ENCODE assay signal across 23 mouse cellular contexts in the genomic region with DNA sequence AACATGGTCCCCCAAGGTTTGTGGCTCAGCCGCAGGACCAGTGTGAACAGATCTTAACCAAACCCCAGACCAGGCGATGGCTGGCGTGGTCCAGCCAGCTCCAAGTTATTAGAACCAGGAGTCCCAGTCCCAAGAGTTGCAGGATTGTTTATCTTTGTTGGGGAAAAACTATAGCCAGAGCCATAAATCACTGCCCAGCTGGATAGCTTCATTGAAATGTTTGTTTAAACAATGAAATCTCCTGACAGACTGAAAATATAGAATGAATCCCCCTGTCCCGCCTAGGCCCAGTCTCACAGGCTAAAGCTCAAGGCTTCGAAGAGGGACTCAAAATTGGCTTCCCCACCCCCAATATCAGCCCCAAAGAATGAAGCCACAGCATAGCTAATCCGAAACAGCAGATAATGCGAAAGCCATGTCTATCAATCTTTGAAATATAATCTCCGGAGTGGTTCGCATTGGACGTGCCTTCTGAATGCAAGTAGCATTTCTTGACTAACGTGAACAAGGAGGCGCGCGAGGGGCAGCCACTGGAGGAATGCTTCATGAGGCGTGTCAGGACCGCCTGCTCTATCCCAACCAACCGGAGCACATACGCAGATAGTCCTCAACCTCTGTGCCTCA. TPM values are rescaled to one million over a fixed set of nuclear protein-coding genes. Genes with fewer than 3 reads are reported as not detected.
DNase-seq lines count a peak whose midpoint lies in the region; ATAC-seq and TF ChIP-seq lines count a peak whose summit lies in the region.
"Had no signal": no experiment of that assay in that cellular context is flagged by ENCODE, and none has a peak within 500 bp of the region (broad histone marks: within the 10 kb centered on the region; RNA-seq: fewer than 3 reads in every experiment).

No protein-coding gene starts in this region.

- 44% methylated on average over 18 of the region's 18 CpGs for WGBS in lung, embryonic 14.5 days
- 65% methylated on average over 18 of the region's 18 CpGs for WGBS in embryonic facial prominence, embryonic 11.5 days
- WGBS in stomach, embryonic 15.5 days: 51% methylated on average over 18 of the region's 18 CpGs

- H3K27ac ChIP-seq in lung, embryonic 14.5 days (ENCODE audit: low read depth): no peak overlapping the region
- H3K27ac ChIP-seq in embryonic facial prominence, embryonic 11.5 days (replicated peaks; ENCODE audit: low read depth, low read length): no peak overlapping the region
- peak overlapping the region; percentile 26; the same call in 1 of the 2 replicates for H3K27ac ChIP-seq in stomach, embryonic 15.5 days
- H3K27ac ChIP-seq: embryonic facial prominence, embryonic 13.5 days; hindbrain, embryonic 12.5 days; liver, embryonic 15.5 days; midbrain, embryonic 10.5 days had no signal

- DNase-seq in heart, adult 11 months: peak; percentile 85
- DNase-seq in heart, postnatal 36 days: no peak
- DNase-seq in lung, embryonic 14.5 days: peak; percentile 87
- DNase-seq in lung, postnatal 10 days: no peak
- DNase-seq in embryonic facial prominence, embryonic 11.5 days (ENCODE audit: low spot score): peak; percentile 53
- no peak for DNase-seq in gastrocnemius, postnatal 36 days
- no peak for DNase-seq in left cerebral cortex, adult 11 months (ENCODE audit: low spot score)
- DNase-seq: adrenal gland, postnatal 25 days; cerebellum, adult 11 months; cerebellum, postnatal 10 days; heart, postnatal 10 days; lung, postnatal 4 days; right cerebral cortex, postnatal 4 days; thymus, postnatal 4 days had no signal

- ATAC-seq in lung, embryonic 14.5 days (ENCODE audit: insufficient read depth): 0 out of 2 replicates have a peak, but pooled peaks have one; percentile 19
- 0 out of 2 replicates have a peak, but pooled peaks have one; percentile 42 for ATAC-seq in embryonic facial prominence, embryonic 11.5 days (replicated peaks; ENCODE audit: insufficient number of reproducible peaks, low FRiP score, low TSS enrichment, low read depth)
- peak; percentile 37; the same call in 1 of the 2 replicates for ATAC-seq in stomach, embryonic 15.5 days (ENCODE audit: insufficient read depth, low FRiP score, low read depth)
- ATAC-seq: activated CD4-positive, CD25-positive, alpha-beta regulatory T cell, adult 4 months; CD4-positive, CD25-positive, alpha-beta regulatory T cell, adult 4 months; forebrain, embryonic 16.5 days had no signal

- H3K36me3 ChIP-seq in lung, embryonic 14.5 days (ENCODE audit: insufficient read depth): no peaks in the 10 kb centered on the region
- no peaks in the 10 kb centered on the region for H3K36me3 ChIP-seq in embryonic facial prominence, embryonic 11.5 days (replicated peaks; ENCODE audit: control insufficient read depth, insufficient read depth, low read depth, low read length)
- H3K36me3 ChIP-seq in stomach, embryonic 15.5 days: no peaks in the 10 kb centered on the region
- H3K36me3 ChIP-seq: embryonic facial prominence, embryonic 13.5 days; hindbrain, embryonic 12.5 days; liver, embryonic 15.5 days; midbrain, embryonic 10.5 days had no signal

- H3K27me3 ChIP-seq in lung, embryonic 14.5 days (ENCODE audit: insufficient read depth, low read length): no peaks in the 10 kb centered on the region
- no peaks in the 10 kb centered on the region for H3K27me3 ChIP-seq in embryonic facial prominence, embryonic 11.5 days (ENCODE audit: control insufficient read depth, insufficient read depth, low read length)
- no peaks in the 10 kb centered on the region for H3K27me3 ChIP-seq in stomach, embryonic 15.5 days (replicated peaks)

- no peak overlapping the region for H3K4me3 ChIP-seq in lung, embryonic 14.5 days (ENCODE audit: low read depth, low read length)
- H3K4me3 ChIP-seq in embryonic facial prominence, embryonic 11.5 days (ENCODE audit: low read depth, low read length): no peak overlapping the region
- H3K4me3 ChIP-seq in stomach, embryonic 15.5 days (replicated peaks): no peak overlapping the region
- H3K4me3 ChIP-seq: embryonic facial prominence, embryonic 13.5 days; hindbrain, embryonic 12.5 days; liver, embryonic 15.5 days; midbrain, embryonic 10.5 days had no signal

- no peak for TF ChIP-seq CTCF in lung, embryonic 14.5 days (IDR thresholded peaks at IDR 0.05; ENCODE audit: low read depth)

- intact Hi-C loops in heart, postnatal 36 days (cut with DNase I): loop anchor here (1.0 to 5.0 kb wide), 2 partner anchors 207 to 224 kb away; no protein-coding TSS in a partner anchor
- intact Hi-C loops in gastrocnemius, postnatal 36 days (cut with DNase I): loop anchor here (1.0 to 5.0 kb wide), 3 partner anchors 39 to 224 kb away; no protein-coding TSS in a partner anchor

- H3K4me2 ChIP-seq in lung, embryonic 14.5 days: no peak overlapping the region
- H3K4me2 ChIP-seq in embryonic facial prominence, embryonic 11.5 days (ENCODE audit: low read depth, low read length): no peak overlapping the region
- no peak overlapping the region for H3K4me2 ChIP-seq in stomach, embryonic 15.5 days
- H3K4me2 ChIP-seq: embryonic facial prominence, embryonic 13.5 days; heart, embryonic 11.5 days; hindbrain, embryonic 12.5 days; liver, embryonic 15.5 days had no signal

- 0 out of 2 replicates have a peak, but pooled peaks cover 5% of the 10 kb centered on the region for H3K4me1 ChIP-seq in lung, embryonic 14.5 days (ENCODE audit: insufficient read depth)
- 0 out of 2 replicates have a peak, but pooled peaks cover 2% of the 10 kb centered on the region for H3K4me1 ChIP-seq in embryonic facial prominence, embryonic 11.5 days (ENCODE audit: control insufficient read depth, insufficient read depth, low read length)
- peaks cover 12% of the 10 kb centered on the region for H3K4me1 ChIP-seq in stomach, embryonic 15.5 days
- H3K4me1 ChIP-seq: liver, embryonic 15.5 days had no signal

- H3K9ac ChIP-seq in lung, embryonic 14.5 days: no peak overlapping the region
- no peak overlapping the region for H3K9ac ChIP-seq in embryonic facial prominence, embryonic 11.5 days (replicated peaks; ENCODE audit: low read length)
- no peak overlapping the region for H3K9ac ChIP-seq in stomach, embryonic 15.5 days
- H3K9ac ChIP-seq: embryonic facial prominence, embryonic 13.5 days; hindbrain, embryonic 12.5 days; liver, embryonic 15.5 days had no signal

- H3K9me3 ChIP-seq in lung, embryonic 14.5 days (ENCODE audit: low read depth, low read length): no peaks in the 10 kb centered on the region; the same call in 1 of the 2 replicates
- no peaks in the 10 kb centered on the region; the same call in 1 of the 2 replicates for H3K9me3 ChIP-seq in embryonic facial prominence, embryonic 11.5 days (replicated peaks; ENCODE audit: control insufficient read depth, low read length)
- H3K9me3 ChIP-seq in stomach, embryonic 15.5 days: no peaks in the 10 kb centered on the region
- H3K9me3 ChIP-seq: embryonic facial prominence, embryonic 13.5 days; hindbrain, embryonic 12.5 days; liver, embryonic 15.5 days; midbrain, embryonic 10.5 days had no signal

RNA-seq across cellular contexts. Expression of gene Pkdcc, which starts 35.9 kb away (rescaled TPM):
- total RNA-seq in heart, postnatal 36 days (2021): 10 to 100 TPM; 34.5 to 37.4 TPM
- 21.1 and 25.3 TPM in 2 replicates for polyA plus RNA-seq in lung, embryonic 14.5 days (2014; fragmentation: Nextera tagmentation; extraction: Ambion mirVana)
- polyA plus RNA-seq in embryonic facial prominence, embryonic 11.5 days (2014; fragmentation: Nextera tagmentation; extraction: Ambion mirVana): 23.4 and 24.5 TPM in 2 replicates
- polyA plus RNA-seq in stomach, embryonic 15.5 days (2015; fragmentation: Nextera tagmentation; extraction: Ambion mirVana): 24.6 and 29.7 TPM in 2 replicates
- total RNA-seq in gastrocnemius, postnatal 36 days (2021): 10 to 100 TPM; 86.3 to 90.2 TPM
- polyA plus RNA-seq: CD4-positive, CD25-positive, alpha-beta regulatory T cell, adult 4 months had no signal

Comparison
In these comparisons a context has a peak if more than half of its experiments do, and no peak if none do; other contexts are left out.
1. DNase-seq: peak in heart, adult 11 months (single experiment), lung, embryonic 14.5 days (single experiment) and embryonic facial prominence, embryonic 11.5 days (single experiment); none in heart, postnatal 36 days (0 of 2), lung, postnatal 10 days (single experiment), gastrocnemius, postnatal 36 days (0 of 2) and left cerebral cortex, adult 11 months (single experiment).
2. Peak in every context shown above with its lines, with median percentiles within 50 percentile points of each other: ATAC-seq.